Mouse (Mus musculus) embryonic facial prominence, embryonic 11.5 days (tissue): ENCODE measurements around the gene Irak3. TPM values are rescaled to one million over a fixed set of nuclear protein-coding genes. Genes with fewer than 3 reads are reported as not detected.

Experiments
- ATAC-seq: fragments of 200-750 bp; cut with Nextera tagmentation; replicated peaks from 2 replicates; pipeline ENCODE4 v1.8.0; 2017; ENCODE audit warnings: low read depth; ENCODE audit not compliant: insufficient number of reproducible peaks, low FRiP score, low TSS enrichment
- DNase-seq: peaks from one replicate; pipeline ENCODE4 v3.0.0-alpha.2; 2015; ENCODE audit warnings: low spot score
- H3K27ac ChIP-seq: fragments of 300-500 bp; sonication (generic); replicated peaks from 2 replicates; pipeline ENCODE4 v1.5.1; 2014; ENCODE audit warnings: mild to moderate bottlenecking, low read depth, low read length, control low read depth
- H3K27me3 ChIP-seq: fragments of 300-500 bp; sonication (generic); 2 replicates; pipeline ENCODE4 v1.6.1; 2014; ENCODE audit warnings: mild to moderate bottlenecking, low read length, moderate library complexity, mixed read lengths; ENCODE audit not compliant: control insufficient read depth, insufficient read depth
- H3K36me3 ChIP-seq: fragments of 300-500 bp; sonication (generic); replicated peaks from 2 replicates; pipeline ENCODE4 v1.6.1; 2014; ENCODE audit warnings: low read depth, mild to moderate bottlenecking, low read length, moderate library complexity, mixed read lengths; ENCODE audit not compliant: control insufficient read depth, insufficient read depth
- H3K4me1 ChIP-seq: fragments of 300-500 bp; sonication (generic); 2 replicates; pipeline ENCODE4 v1.6.1; 2014; ENCODE audit warnings: low read length, mixed read lengths; ENCODE audit not compliant: control insufficient read depth, insufficient read depth
- H3K4me2 ChIP-seq: fragments of 300-500 bp; sonication (generic); 2 replicates; pipeline ENCODE4 v1.6.1; 2014; ENCODE audit warnings: low read depth, mild to moderate bottlenecking, control low read depth, low read length, moderate library complexity
- H3K4me3 ChIP-seq: fragments of 300-500 bp; sonication (generic); 2 replicates; pipeline ENCODE4 v1.5.1; 2014; ENCODE audit warnings: low read depth, low read length, control low read depth
- H3K9ac ChIP-seq: fragments of 300-500 bp; sonication (generic); replicated peaks from 2 replicates; pipeline ENCODE4 v1.6.1; 2014; ENCODE audit warnings: mild to moderate bottlenecking, control low read depth, low read length
- H3K9me3 ChIP-seq: fragments of 300-500 bp; sonication (generic); replicated peaks from 2 replicates; pipeline ENCODE4 v1.6.1; 2016; ENCODE audit warnings: mild to moderate bottlenecking, low read length, inconsistent platforms, mixed read lengths; ENCODE audit not compliant: control insufficient read depth
- WGBS: fragments of 180-500 bp; shearing (Covaris S2); extraction: QIAGEN DNeasy Blood & Tissue Kit; methylation state at CpG from one replicate; pipeline ENCODE4 v1.1.7; 2014; 5-methylcytosine and 5-hydroxymethylcytosine counted together
- polyA plus RNA-seq: library from polyadenylated mRNA; unstranded; fragments of >200 nt; fragmentation: Nextera tagmentation; extraction: Ambion mirVana; gene quantifications from 2 replicates; pipeline ENCODE4 v1.2.1, GENCODE M21; 2014

The Irak3 gene
- polyA plus RNA-seq, 1 experiment from 2014 or later, result 2.0 TPM

GRCm38 (mm10) chr10:120140193-120140592 lies 61.7 kb downstream of the Irak3 start:
- H3K9ac ChIP-seq, result no peak overlapping the region
- ATAC-seq (no peak), DNase-seq (no peak)
- no peak overlapping the region for H3K27ac ChIP-seq
- H3K27me3 ChIP-seq, result no peaks in the 10 kb centered on the region
- H3K4me3 ChIP-seq, result no peak overlapping the region
- H3K4me1 ChIP-seq, result no peaks in the 10 kb centered on the region
- H3K36me3 ChIP-seq, result no peaks in the 10 kb centered on the region
- no peak overlapping the region for H3K4me2 ChIP-seq
- WGBS, result 63% methylated on average over 4 of the region's 4 CpGs
- no peaks in the 10 kb centered on the region for H3K9me3 ChIP-seq

- 86% methylated on average over 12 of the region's 12 CpGs for WGBS
- H3K9me3 ChIP-seq, result no peaks in the 10 kb centered on the region
- H3K4me3 ChIP-seq, result no peak overlapping the region
- no peak overlapping the region for H3K9ac ChIP-seq
- H3K27me3 ChIP-seq, result no peaks in the 10 kb centered on the region
- H3K36me3 ChIP-seq, result no peaks in the 10 kb centered on the region
- DNase-seq, result no peak
- H3K4me1 ChIP-seq, result no peaks in the 10 kb centered on the region
- no peak overlapping the region for H3K27ac ChIP-seq
- no peak overlapping the region for H3K4me2 ChIP-seq
- no peak for ATAC-seq
Measured at GRCm38 (mm10) chr10:120136020-120136562, 65.8 kb downstream of the Irak3 start.

- Histone ChIP-seq H3K4me3 (no peak overlapping the region), H3K36me3 (no peaks in the 10 kb centered on the region), H3K27me3 (no peaks in the 10 kb centered on the region), H3K4me1 (no peaks in the 10 kb centered on the region), H3K4me2 (no peak overlapping the region), H3K9ac (no peak overlapping the region), H3K27ac (no peak overlapping the region), H3K9me3 (no peaks in the 10 kb centered on the region)
- DNase-seq (no peak), ATAC-seq (no peak)
- 62% methylated on average over 11 of the region's 11 CpGs for WGBS
Measured at GRCm38 (mm10) chr10:120133697-120134096, 68.2 kb downstream of the Irak3 start.

- no peaks in the 10 kb centered on the region for H3K9me3 ChIP-seq
- no peak overlapping the region for H3K9ac ChIP-seq
- no peak for ATAC-seq
- H3K27ac ChIP-seq, result no peak overlapping the region
- H3K36me3 ChIP-seq, result no peaks in the 10 kb centered on the region
- H3K4me3 ChIP-seq, result no peak overlapping the region
- H3K27me3 ChIP-seq, result no peaks in the 10 kb centered on the region
- H3K4me2 ChIP-seq, result no peak overlapping the region
- WGBS, result 62% methylated on average over 16 of the region's 16 CpGs
- H3K4me1 ChIP-seq, result no peaks in the 10 kb centered on the region
- peak; percentile 66 for DNase-seq
Measured at GRCm38 (mm10) chr10:120130621-120131020, 71.3 kb downstream of the Irak3 start.

- no peak overlapping the region for H3K9ac ChIP-seq
- no peak for DNase-seq
- 41% methylated on average over 13 of the region's 13 CpGs for WGBS
Measured at GRCm38 (mm10) chr10:120128601-120129277, 73.2 kb downstream of the Irak3 start.

GRCm38 (mm10) chr10:120125465-120125857 lies 76.5 kb downstream of the Irak3 start:
- Histone ChIP-seq H3K4me3 (no peak overlapping the region), H3K9ac (no peak overlapping the region), H3K9me3 (no peaks in the 10 kb centered on the region), H3K4me1 (no peaks in the 10 kb centered on the region), H3K27ac (no peak overlapping the region), H3K36me3 (no peaks in the 10 kb centered on the region), H3K4me2 (no peak overlapping the region), H3K27me3 (no peaks in the 10 kb centered on the region)
- ATAC-seq (no peak), DNase-seq (no peak)
- WGBS, result 77% methylated on average over 10 of the region's 10 CpGs

More at GRCm38 (mm10) chr10:120128601-120129277, 73.2 kb downstream of the Irak3 start:
- H3K4me1 ChIP-seq, result no peaks in the 10 kb centered on the region
- no peak overlapping the region for H3K27ac ChIP-seq
- H3K9me3 ChIP-seq, result no peaks in the 10 kb centered on the region
- H3K4me3 ChIP-seq, result no peak overlapping the region
- H3K27me3 ChIP-seq, result no peaks in the 10 kb centered on the region
- H3K4me2 ChIP-seq, result no peak overlapping the region
- ATAC-seq, result no peak
- H3K36me3 ChIP-seq, result no peaks in the 10 kb centered on the region

GRCm38 (mm10) chr10:120124801-120125464 lies 77.0 kb downstream of the Irak3 start:
- Histone ChIP-seq H3K27ac (no peak overlapping the region), H3K36me3 (no peaks in the 10 kb centered on the region), H3K4me3 (no peak overlapping the region), H3K4me2 (no peak overlapping the region), H3K9me3 (no peaks in the 10 kb centered on the region), H3K9ac (no peak overlapping the region), H3K4me1 (no peaks in the 10 kb centered on the region), H3K27me3 (no peaks in the 10 kb centered on the region)
- ATAC-seq (no peak), DNase-seq (peak; percentile 86)
- WGBS, result 54% methylated on average over 7 of the region's 7 CpGs

- no peaks in the 10 kb centered on the region for H3K36me3 ChIP-seq
- H3K4me2 ChIP-seq, result no peak overlapping the region
- DNase-seq (no peak), ATAC-seq (no peak)
- H3K27me3 ChIP-seq, result no peaks in the 10 kb centered on the region
- no peak overlapping the region for H3K27ac ChIP-seq
- 91% methylated on average over 3 of the region's 3 CpGs for WGBS
- no peak overlapping the region for H3K4me3 ChIP-seq
- H3K4me1 ChIP-seq, result no peaks in the 10 kb centered on the region
- no peaks in the 10 kb centered on the region for H3K9me3 ChIP-seq
- no peak overlapping the region for H3K9ac ChIP-seq
Measured at GRCm38 (mm10) chr10:120123721-120124120, 78.2 kb downstream of the Irak3 start.
